Mouse (Mus musculus) ovary, postnatal 14 days (tissue): ENCODE data around the gene Cbx8.

Experiments
- DNase-seq: peaks from one replicate; pipeline ENCODE4 v3.0.0; 2022; ENCODE audit warnings: low spot score

Gene Cbx8

DNA sequence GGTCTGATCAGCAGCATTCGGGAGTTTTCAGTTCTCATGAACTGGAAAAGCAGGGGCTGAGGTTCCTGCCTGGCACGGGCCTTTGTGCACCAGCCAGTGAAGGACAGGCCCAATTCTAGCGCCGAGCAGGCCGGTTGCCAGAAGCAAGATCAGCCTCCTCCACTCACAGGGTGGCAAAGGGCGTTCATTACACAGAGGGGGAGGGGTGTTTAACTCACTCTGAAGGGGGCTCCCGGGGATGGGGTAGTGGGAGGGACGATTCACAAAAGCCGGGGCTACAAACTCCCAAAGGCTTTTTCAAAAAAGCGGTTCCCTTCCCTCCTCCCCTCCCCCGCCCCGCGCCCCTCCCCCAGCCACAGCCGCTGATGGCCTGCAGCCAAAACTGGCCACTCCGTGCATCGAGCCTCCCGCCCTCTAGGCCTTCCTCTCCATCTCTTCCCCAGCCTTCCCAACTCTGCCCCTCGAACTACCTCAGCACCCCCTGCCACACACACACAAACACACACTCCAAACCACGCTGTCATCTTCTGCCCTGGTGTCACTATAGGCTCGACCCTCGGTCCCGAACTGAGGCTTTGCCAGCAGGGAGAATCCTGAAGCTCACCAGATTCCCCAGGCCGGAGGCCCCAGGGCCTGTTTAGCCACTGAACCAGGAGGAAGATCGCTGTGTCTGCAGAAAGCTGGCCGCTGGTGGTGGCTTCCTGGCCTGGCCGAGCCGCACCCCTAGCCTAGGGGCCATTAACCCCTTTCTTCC is 38.1 kb upstream of the Cbx8 start:
- no peak for DNase-seq

- DNase-seq = no peak
Measured at GRCm38 (mm10) chr11:119077755-119078154, 37.0 kb upstream of the Cbx8 start.

DNA sequence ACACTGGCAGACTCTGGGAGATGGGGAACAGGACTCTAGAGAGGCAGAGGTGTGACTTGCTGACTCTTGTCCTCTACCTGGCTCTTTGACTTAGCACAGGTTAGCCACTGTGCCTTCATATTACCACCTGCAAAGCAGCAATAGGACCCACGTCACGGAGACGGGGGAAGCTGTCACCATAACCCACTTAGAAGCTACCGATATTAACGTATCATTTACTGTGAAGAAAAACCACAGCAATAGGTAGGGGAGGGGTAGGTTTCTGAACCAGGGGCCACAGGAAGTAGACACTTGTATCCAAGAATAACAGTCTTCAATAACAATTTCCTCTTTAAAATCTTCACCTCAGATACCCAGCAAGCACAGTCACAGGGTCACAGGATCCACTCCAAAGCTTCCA is 35.0 kb upstream of the Cbx8 start:
- no peak for DNase-seq

- DNase-seq = no peak
Measured at GRCm38 (mm10) chr11:119073876-119074433, 33.2 kb upstream of the Cbx8 start.

GRCm38 (mm10) chr11:119072986-119073385 is 32.2 kb upstream of the Cbx8 start:
- DNase-seq = no peak

GRCm38 (mm10) chr11:119072239-119072638 is 31.5 kb upstream of the Cbx8 start:
- DNase-seq = no peak

GRCm38 (mm10) chr11:119066841-119067240 is 26.1 kb upstream of the Cbx8 start:
- no peak for DNase-seq

GRCm38 (mm10) chr11:119059256-119059655 is 18.5 kb upstream of the Cbx8 start:
- no peak for DNase-seq

- no peak for DNase-seq
Measured at GRCm38 (mm10) chr11:119058041-119058995, 17.5 kb upstream of the Cbx8 start.

DNA sequence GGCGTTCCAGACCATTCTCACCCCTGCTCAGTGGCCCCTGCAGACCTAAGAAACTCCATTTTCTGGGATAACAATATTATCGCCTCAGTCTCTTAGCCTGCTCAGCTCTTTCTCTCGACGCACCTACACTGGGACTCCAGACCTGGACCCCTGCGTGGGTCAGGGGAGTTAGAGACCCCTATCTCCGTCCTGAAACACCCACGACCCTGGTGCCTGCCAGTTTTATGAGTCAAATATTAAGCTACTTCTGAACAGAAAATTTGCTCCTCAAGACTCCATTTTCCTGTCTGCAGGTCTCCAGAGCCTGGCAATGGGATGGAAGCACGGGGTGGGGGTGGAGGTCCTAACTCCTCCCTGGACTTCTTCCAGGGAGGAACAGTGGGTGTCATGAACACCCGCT is 16.5 kb upstream of the Cbx8 start:
- DNase-seq = no peak

- no peak for DNase-seq
Measured at GRCm38 (mm10) chr11:119056301-119057211, 15.8 kb upstream of the Cbx8 start.

DNA sequence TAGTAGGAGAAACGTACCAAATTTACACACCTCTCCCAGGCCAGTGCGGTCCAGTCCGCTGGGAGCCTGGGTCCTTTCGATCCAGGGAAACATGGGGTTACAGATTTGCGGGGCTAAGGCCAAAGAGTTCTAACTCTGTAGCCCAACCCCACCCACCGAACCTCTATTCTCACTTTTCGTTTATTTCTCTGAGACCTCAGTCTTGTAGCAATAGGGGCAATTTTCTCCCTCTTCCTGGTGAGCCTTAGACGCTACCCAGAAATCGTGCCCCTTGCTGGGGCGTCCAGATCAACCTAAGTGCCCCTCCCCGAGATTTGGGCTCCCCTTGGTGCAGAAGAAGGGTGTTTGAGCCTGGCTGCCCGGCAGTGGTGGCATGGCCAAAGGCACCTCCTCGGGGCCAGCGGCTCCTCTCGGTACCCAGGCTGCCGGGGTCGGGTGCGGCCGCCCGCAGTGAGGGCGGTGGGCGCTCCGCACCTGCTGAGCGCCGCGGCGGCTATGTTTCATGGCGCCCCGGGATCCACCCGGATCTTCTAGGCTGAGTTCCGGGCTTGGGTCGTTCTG is 14.9 kb upstream of the Cbx8 start:
- no peak for DNase-seq

DNA sequence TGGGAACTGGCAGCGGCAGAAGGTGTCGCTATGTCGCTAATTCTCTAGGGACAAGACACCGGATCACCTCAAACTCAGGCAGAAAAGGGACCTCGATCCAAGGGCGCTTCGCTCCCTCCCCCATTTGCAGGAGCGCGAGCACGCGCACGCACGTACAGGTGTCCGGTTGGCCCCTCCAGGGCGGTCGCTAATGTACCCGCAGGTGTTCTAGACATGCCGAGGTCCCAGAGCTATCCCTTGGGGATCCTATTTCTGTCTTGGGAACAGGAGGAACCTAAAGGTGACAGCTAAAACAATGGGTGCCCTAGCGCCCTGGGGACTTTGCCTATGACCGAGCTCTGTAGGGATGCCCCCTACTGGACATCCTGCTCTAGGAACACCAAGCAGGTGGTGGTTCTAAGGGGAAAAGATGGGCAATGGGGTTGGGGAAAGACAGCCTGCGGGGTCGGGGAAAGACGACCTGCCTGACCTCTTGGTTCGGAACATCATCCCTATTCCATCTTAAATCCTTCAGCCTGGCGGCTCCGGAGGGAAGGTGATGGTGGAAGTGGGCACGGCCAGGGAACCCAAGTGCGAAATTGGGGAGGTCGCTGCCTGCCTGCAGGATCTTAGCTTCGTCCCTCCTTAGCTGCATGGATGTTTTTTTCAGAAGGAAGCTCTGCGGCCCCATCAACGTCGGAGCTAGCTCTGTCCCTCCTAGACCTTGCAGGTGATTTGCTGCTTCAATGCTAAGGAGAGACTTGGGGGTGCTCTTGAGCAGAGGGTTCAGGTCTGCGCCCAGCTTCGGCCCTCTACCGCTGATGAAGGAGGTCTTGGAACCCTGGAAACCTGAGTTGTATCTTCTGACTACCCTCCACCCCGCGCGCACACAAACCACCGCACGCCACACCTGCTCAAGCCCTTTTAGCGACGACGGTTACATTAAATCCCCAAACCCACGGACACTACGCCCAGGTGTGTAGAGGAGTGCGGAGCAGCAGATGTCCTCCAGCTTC is 13.9 kb upstream of the Cbx8 start:
- DNase-seq = no peak

DNA sequence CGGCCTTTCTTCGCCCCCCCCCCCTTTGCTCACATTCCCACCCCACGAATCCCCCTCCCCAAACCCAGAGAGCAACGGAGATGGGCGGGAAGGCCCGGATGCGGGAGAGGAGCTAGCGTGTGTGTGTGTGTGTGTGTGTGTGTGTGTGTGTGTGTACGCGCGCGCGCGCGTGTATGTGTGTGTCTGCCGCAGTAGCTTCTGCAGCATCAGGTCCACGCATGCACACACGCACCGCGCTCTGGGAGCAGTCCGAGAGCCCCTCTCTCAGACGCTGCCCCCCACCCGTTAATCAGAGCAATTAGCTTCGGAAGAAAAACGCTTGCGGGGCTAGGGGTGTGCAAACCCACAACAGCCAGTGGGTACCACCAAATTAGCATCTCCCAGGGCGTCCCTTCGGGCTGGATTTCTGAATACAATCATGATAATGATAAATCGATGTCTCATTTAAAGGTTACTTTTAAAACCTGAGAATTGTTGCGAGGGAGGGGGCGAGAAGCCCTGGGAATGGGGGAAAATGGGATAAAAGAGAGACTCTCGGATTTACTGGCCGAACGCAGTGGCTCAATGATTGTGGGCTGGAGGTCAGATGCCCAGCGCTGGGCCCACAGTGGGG is 13.1 kb upstream of the Cbx8 start:
- DNase-seq = no peak

DNA sequence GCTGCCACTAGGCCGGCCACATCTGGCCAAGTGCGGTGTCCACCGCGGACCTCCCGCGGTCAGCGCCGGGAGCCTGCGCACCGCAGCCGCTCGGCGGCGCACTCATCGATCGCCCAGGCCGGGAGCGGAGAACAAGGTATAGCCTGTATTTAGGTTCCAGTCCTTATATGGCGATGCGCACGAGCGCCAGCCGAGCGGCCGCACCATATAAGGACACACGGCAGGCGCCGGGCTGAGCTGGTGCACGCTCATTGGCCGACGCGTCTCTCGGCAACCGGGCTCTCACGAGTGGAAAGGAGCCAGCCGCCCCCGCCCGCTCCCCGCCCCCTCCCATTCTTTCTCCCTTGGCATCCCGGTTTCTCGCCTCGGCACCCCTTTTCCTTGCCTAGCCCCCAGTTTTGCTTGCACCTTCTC is 12.5 kb upstream of the Cbx8 start:
- no peak for DNase-seq

DNA sequence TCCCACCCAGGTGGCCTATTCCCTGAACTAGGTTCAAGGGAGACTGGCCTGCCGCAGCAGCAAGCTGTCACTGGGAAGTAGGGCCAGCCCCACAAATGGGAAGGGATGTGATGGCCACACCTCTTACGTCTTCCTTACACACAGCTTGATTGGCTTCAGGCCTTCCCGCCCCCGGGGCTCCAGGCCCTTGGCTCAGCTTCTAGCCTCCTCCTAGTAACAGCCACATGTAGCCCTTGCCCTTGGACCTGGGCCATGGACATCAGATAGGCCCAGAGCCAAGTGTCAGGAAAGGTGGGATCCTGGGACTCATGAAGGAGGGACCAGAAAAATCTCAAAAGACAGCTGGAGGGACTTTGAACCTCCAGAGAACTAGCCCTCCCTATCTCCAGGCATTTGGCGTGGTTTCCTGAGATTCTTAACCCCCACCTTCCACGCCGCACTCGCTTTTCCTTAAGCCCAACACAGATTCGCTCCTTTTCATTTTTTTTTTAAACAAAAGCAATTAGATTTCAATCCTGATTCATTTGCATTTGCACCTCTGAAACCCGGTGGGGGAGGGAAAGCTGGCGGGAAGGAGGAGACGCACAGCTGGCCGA is 12.0 kb upstream of the Cbx8 start:
- DNase-seq = no peak

GRCm38 (mm10) chr11:119051927-119052660 is 11.3 kb upstream of the Cbx8 start:
- DNase-seq = no peak

DNA sequence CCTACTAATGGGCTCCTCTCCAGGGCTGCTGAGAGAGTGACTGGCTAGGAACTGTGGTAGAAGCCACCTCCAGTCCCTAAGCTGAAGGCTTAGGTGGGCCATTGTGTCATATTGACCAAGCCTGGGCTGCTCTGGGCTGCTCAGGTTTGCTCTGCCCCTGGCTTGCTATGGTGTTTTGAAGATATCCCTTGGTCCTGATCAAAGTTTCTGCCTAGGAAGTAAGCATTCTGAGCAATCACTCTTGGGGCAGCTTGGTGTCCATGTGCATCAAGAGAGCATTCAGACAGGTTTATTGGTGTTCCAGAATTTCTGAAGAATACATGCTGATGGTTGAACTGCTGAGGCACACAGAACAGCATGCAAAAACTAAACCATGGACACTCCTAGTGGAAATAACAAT is 10.7 kb upstream of the Cbx8 start:
- DNase-seq = no peak

GRCm38 (mm10) chr11:119050361-119050760 is 9.6 kb upstream of the Cbx8 start:
- DNase-seq = no peak
